Mouse (Mus musculus): ENCODE results near the gene Emd. TPM values are rescaled to one million over a fixed set of nuclear protein-coding genes. Genes with fewer than 3 reads are reported as not detected.
"Not testable (repeated sequence)": the region's sequence is repeated elsewhere in the genome, so short reads cannot be mapped to it uniquely, and the experiment has no call there.

Emd gene
- 10 to 100 TPM; 17.5 to 18.4 TPM for total RNA-seq (2021)
- long read RNA-seq, experiment 1, partial matches to known transcripts: 2 of 2 reads
- long read RNA-seq, experiment 1, other reads (novel, unspliced or antisense): 0 of 2 reads
- long read RNA-seq, experiment 2: 0 reads

- DNase-seq: peak; percentile 84
- intact Hi-C loops (cut with DNase I; ENCODE audit: low total_unique reads): loop anchor here (5.0 kb wide), 1 partner anchor 158 kb away; no protein-coding TSS in a partner anchor
Measured at GRCm38 (mm10) chrX:74254153-74254887, at the start of gene Emd. Gene Emd, plus strand, starts transcription at chrX:74254687.

- no peak for DNase-seq
- intact Hi-C loops (cut with DNase I; ENCODE audit: low total_unique reads): no loop called here
Measured at GRCm38 (mm10) chrX:74218496-74218895, 36.0 kb upstream of the Emd start.

GRCm38 (mm10) chrX:74219449-74219848 lies 35.0 kb upstream of the Emd start:
- DNase-seq: no peak
- intact Hi-C loops (cut with DNase I; ENCODE audit: low total_unique reads): no loop called here

- intact Hi-C loops (cut with DNase I; ENCODE audit: low total_unique reads); DNase-seq: not testable (repeated sequence)
Measured at GRCm38 (mm10) chrX:74220099-74220498, 34.4 kb upstream of the Emd start.

- intact Hi-C loops (cut with DNase I; ENCODE audit: low total_unique reads): no loop called here
- DNase-seq: no peak
Measured at GRCm38 (mm10) chrX:74230038-74230437, 24.4 kb upstream of the Emd start.

- intact Hi-C loops (cut with DNase I; ENCODE audit: low total_unique reads): no loop called here
- DNase-seq: no peak
Measured at GRCm38 (mm10) chrX:74233196-74233595, 21.3 kb upstream of the Emd start.

- DNase-seq: no peak
- intact Hi-C loops (cut with DNase I; ENCODE audit: low total_unique reads): no loop called here
Measured at GRCm38 (mm10) chrX:74240332-74240731, 14.2 kb upstream of the Emd start.

- intact Hi-C loops (cut with DNase I; ENCODE audit: low total_unique reads): no loop called here
- DNase-seq: no peak
Measured at GRCm38 (mm10) chrX:74243396-74243795, 11.1 kb upstream of the Emd start.

GRCm38 (mm10) chrX:74243807-74244206 lies 10.7 kb upstream of the Emd start:
- no peak for DNase-seq
- intact Hi-C loops (cut with DNase I; ENCODE audit: low total_unique reads): no loop called here

- peak; percentile 57 for DNase-seq
- intact Hi-C loops (cut with DNase I; ENCODE audit: low total_unique reads): no loop called here
Measured at GRCm38 (mm10) chrX:74244614-74245083, 9.8 kb upstream of the Emd start.

- intact Hi-C loops (cut with DNase I; ENCODE audit: low total_unique reads): no loop called here
- DNase-seq: no peak
Measured at GRCm38 (mm10) chrX:74245107-74245506, 9.4 kb upstream of the Emd start.

- intact Hi-C loops (cut with DNase I; ENCODE audit: low total_unique reads): no loop called here
- peak; percentile 86 for DNase-seq
Measured at GRCm38 (mm10) chrX:74245687-74246086, 8.8 kb upstream of the Emd start.

- peak; percentile 83 for DNase-seq
- intact Hi-C loops (cut with DNase I; ENCODE audit: low total_unique reads): no loop called here
Measured at GRCm38 (mm10) chrX:74246213-74246681, 8.2 kb upstream of the Emd start.

- intact Hi-C loops (cut with DNase I; ENCODE audit: low total_unique reads): no loop called here
- DNase-seq: no peak
Measured at GRCm38 (mm10) chrX:74246693-74247092, 7.8 kb upstream of the Emd start.

- peak; percentile 53 for DNase-seq
- intact Hi-C loops (cut with DNase I; ENCODE audit: low total_unique reads): no loop called here
Measured at GRCm38 (mm10) chrX:74248651-74249050, 5.8 kb upstream of the Emd start.

- DNase-seq: peak; percentile 64
- intact Hi-C loops (cut with DNase I; ENCODE audit: low total_unique reads): loop anchor here (5.0 kb wide), 1 partner anchor 163 kb away; no protein-coding TSS in a partner anchor
Measured at GRCm38 (mm10) chrX:74249615-74250014, 4.9 kb upstream of the Emd start, which contains the start of gene Flna. Gene Flna, minus strand, starts transcription at chrX:74249820.

GRCm38 (mm10) chrX:74254888-74255565 lies 540 bp downstream of the Emd start:
- intact Hi-C loops (cut with DNase I; ENCODE audit: low total_unique reads): loop anchor here (5.0 kb wide), 1 partner anchor 157 kb away; no protein-coding TSS in a partner anchor

GRCm38 (mm10) chrX:74257746-74258145 lies 3.3 kb downstream of the Emd start:
- intact Hi-C loops (cut with DNase I; ENCODE audit: low total_unique reads): no loop called here
- no peak for DNase-seq

More at GRCm38 (mm10) chrX:74254888-74255565, 540 bp downstream of the Emd start:
- DNase-seq: no peak

GRCm38 (mm10) chrX:74269736-74270061 lies 15.2 kb downstream of the Emd start:
- intact Hi-C loops (cut with DNase I; ENCODE audit: low total_unique reads): no loop called here

More at GRCm38 (mm10) chrX:74269736-74270061, 15.2 kb downstream of the Emd start:
- DNase-seq: no peak

Data from gastrocnemius, postnatal 14 days (tissue).